Mouse (Mus musculus) layer of hippocampus, postnatal 14 days (tissue): ENCODE data around the gene Chchd2. TPM values are rescaled to one million over a fixed set of nuclear protein-coding genes. Genes with fewer than 3 reads are reported as not detected.

Experiments used
- DNase-seq, 2 experiments: peaks; one replicate each; pipeline ENCODE4 v3.0.0; 2021 to 2022; ENCODE audit warnings: low spot score in 2 of 2, mixed read lengths in 1 of 2
- total RNA-seq, 2 experiments: library from RNA; stranded (reverse); gene quantifications; 2 replicates each; pipeline ENCODE4 v1.2.3; 2021

The Chchd2 gene
- total RNA-seq, 2 experiments from 2014 or later: 412 to 435 TPM

- no peak for DNase-seq
These were observed 7.4 kb downstream of the Chchd2 start for GRCm38 (mm10) chr5:129879888-129880287.

DNA sequence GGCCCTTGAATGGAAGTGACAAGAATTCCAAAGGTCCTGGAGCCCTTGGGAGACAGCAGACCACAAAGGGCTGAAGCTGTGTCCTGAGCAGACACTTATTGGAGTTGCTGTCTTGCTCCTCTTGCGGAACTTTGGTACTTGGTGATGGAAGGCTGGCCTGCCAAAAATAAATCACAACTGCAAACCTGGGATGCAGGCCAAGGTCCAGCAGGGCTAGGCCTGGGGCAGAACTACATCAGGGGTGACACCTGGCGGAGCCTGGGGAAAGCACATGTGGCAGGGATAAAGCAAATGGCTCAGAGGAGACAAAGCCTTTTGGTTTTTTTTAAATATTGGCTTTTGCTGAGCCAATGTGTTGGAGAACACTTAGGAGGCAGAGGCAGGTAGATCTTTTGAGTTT lies 8.3 kb downstream of the Chchd2 start:
- DNase-seq: peak; percentile 39 to 64

- DNase-seq: peak; percentile 9 to 67
These were observed 9.4 kb downstream of the Chchd2 start for GRCm38 (mm10) chr5:129877731-129878455.

DNA sequence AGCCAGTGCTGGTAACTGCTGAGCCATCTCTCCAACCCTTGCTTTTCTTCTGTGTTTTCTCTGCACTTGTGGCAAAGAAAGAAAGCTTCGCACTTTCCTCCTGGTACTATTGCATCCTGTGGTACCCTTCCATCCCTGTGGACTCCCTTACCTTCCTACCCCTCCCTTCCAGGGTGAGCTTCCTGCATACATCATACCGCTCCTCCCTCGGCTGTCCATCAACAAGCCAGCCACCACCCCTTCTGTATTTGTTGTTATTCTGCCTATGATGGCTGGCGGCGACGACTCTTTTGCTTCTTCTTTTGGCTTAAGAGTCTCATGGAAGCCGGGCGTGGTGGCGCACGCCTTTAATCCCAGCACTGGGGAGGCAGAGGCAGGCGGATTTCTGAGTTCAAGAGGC lies 12.2 kb downstream of the Chchd2 start:
- no peak for DNase-seq

GRCm38 (mm10) chr5:129873942-129874341 lies 13.3 kb downstream of the Chchd2 start:
- DNase-seq: no peak

DNA sequence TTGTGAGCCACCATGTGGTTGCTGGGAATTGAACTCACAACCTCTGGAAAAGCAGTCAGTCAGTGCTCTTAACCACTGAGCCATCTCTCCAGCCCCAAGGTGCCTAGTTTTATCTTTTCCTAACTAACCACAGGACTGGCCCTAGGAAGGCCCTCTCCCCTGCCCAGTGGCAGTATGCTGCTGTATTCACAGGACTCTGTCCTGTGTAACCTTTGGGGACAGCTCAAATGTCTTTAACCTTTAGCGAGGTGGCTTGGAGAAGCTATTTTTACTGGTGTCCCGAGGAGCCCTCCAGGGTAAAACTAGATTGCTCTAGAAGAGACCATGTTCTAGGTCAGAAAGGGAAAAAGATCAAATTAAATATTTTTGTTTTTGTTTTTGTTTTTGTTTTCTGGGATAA lies 16.0 kb downstream of the Chchd2 start:
- DNase-seq: no peak

- no peak for DNase-seq
These were observed 17.9 kb downstream of the Chchd2 start for GRCm38 (mm10) chr5:129869238-129869995.

DNA sequence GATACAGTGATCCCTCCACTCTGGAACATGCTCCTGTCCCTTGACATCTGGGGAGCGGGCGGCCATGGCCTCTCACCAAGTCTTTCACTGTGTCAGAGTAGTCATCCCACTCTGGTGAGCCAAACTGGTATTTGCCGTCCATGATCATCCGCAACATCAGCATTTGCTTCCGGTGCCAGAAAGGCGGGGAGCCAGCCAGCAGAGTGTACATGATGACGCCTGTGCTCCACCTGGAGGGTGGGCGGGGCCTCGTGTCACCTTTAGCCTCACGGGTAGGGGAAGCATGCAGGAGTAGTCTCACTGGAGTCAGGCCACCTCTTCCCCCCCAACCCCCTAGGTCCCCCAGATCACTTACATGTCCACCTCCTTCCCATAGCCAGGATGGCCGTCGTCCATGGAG lies 21.4 kb downstream of the Chchd2 start:
- DNase-seq: no peak

GRCm38 (mm10) chr5:129864467-129864866 lies 22.8 kb downstream of the Chchd2 start:
- peak; percentile 52 to 56 for DNase-seq

GRCm38 (mm10) chr5:129862325-129862724 lies 24.9 kb downstream of the Chchd2 start:
- no peak for DNase-seq

DNA sequence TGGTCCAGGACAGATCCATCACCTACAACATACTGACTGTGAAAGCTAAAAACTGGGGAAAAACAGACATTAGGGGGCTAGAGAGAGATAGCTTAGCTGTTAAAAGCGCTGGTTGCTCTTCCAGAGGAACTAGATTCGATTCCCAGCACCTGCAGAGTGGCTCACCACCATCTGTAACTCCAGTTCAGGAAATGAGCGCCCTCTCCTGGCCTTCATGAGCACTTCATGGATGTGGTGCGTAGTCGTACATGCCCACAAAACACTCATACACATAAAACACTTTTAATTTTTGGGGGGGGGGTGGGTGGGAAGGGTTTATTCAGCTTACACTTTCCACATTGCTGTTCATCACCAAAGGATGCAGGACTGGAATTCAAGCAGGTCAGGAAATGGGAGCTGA lies 30.9 kb downstream of the Chchd2 start:
- no peak for DNase-seq

- no peak for DNase-seq
These were observed 32.1 kb downstream of the Chchd2 start for GRCm38 (mm10) chr5:129855163-129855562.

GRCm38 (mm10) chr5:129847558-129847820 lies 39.8 kb downstream of the Chchd2 start:
- DNase-seq: no peak

DNA sequence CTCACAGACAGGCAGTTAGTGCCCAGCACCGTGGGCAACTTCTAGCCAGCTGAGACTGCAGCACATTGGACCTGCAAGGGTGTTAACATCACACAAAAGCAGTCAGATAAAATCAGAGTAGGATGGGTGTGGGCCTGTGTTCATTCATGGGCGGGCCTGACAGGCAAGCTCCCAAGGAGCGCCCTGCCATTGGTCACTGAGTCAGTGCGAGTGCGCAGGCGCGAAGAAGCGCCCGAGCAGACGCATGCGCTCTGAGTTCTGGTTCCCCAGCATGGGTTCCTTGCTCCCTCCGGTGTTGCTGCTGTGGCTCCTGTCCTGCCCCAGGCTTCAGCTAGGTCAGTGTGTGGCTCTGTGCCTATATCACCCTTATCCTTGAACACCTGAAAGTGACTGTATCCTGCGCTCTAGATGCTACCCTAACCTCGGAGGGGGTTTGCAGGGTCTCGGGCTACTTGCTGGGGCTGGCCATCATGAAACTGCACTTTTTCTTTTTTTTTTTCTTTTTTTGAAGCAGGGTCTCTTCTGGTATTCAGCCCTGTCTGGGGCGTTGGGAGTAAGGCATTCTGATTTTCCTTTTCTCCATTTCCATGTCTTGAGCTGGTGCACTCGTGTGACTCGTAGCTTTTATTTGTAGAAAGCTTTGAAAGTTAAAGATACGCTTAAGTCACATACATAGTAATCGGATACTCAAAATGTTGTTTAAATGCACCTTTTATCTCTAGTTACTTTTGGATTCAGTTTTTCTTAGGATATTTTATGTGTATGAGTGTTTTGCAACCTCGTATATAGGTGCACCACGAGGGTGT lies 40.3 kb downstream of the Chchd2 start, which contains the start of gene Sumf2:
TSS of gene Sumf2 (plus strand) at position 235 of the 806 bp plus-strand sequence.
- peak; percentile 96 to 97 for DNase-seq

DNA sequence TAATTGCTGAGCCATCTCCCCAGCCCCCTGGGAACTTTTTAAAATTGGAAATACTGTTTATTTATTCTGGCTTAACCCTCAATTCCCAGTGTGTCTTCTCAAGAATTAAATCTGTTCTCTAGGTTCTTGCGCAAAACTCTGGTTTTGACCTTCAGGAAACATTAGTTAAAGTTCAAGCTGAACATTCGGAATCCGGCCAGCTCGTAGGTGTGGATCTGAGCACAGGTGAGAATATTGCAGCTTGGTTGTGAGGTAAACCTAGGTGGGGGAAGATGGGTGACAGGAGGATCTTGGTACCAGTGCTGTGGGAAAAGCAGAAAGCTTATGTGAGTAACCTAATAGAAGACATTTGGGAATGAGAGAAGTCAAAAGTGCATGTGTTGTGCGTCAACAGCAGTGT lies 42.4 kb downstream of the Chchd2 start:
- no peak for DNase-seq

Other genes with a start within 250 kb of the Chchd2 start
- gene Zfp11, start 217.4 kb downstream of the Chchd2 start, total RNA-seq: 1 to 10 TPM; 5.9 to 6.2 TPM
- gene Sept14, start 179.0 kb downstream of the Chchd2 start, total RNA-seq: not detected
- gene Mrps17, start 172.0 kb downstream of the Chchd2 start, total RNA-seq: 10 to 100 TPM; 70.8 to 73.2 TPM
- gene Nipsnap2, start 162.4 kb downstream of the Chchd2 start, total RNA-seq: 10 to 100 TPM; 81.8 to 88.3 TPM
- gene Psph, start 100.0 kb downstream of the Chchd2 start, total RNA-seq: 10 to 100 TPM; 29.6 to 30.2 TPM
- gene Sumf2, start 40.5 kb downstream of the Chchd2 start, total RNA-seq: 10 to 100 TPM; 18.8 to 19.3 TPM
- gene Zbed5, start 8.3 kb upstream of the Chchd2 start, total RNA-seq: 1 to 10 TPM; 4.2 to 4.6 TPM
- 10 to 100 TPM; 19.7 to 20.3 TPM for gene Phkg1, start 11.1 kb upstream of the Chchd2 start, total RNA-seq
- gene Nupr1l, start 21.1 kb upstream of the Chchd2 start, total RNA-seq: 1 to 10 TPM; 2.1 to 2.4 TPM
- 10 to 100 TPM; 41.5 to 43.9 TPM for gene Vkorc1l1, start 54.5 kb upstream of the Chchd2 start, total RNA-seq
- gene Gusb, start 115.6 kb upstream of the Chchd2 start, total RNA-seq: 10 to 100 TPM; 13.1 to 13.7 TPM
- 10 to 100 TPM; 19.2 to 21.5 TPM for gene Asl, start 141.8 kb upstream of the Chchd2 start, total RNA-seq
- gene Crcp, start 141.8 kb upstream of the Chchd2 start, total RNA-seq: 10 to 100 TPM; 29.9 to 34.0 TPM
- gene Tpst1, start 185.9 kb upstream of the Chchd2 start, total RNA-seq: 10 to 100 TPM; 47.3 to 48.8 TPM